Mouse (Mus musculus): Measurements from ENCODE around the gene Rhox1.

GRCm38 (mm10) chrX:37167085-37167484 is 55.0 kb downstream of the Rhox1 start:
- TF ChIP-seq CHD2 (IDR thresholded peaks at IDR 0.05; ENCODE audit: low read depth, low read length) (no peak), ZC3H11A (IDR thresholded peaks at IDR 0.05; ENCODE audit: borderline replicate concordance, low read depth, low read length) (no peak), ZNF384 (IDR thresholded peaks at IDR 0.05; ENCODE audit: low read depth, low read length) (no peak)

Data from ES-E14 (cell line).